Mouse (Mus musculus): ENCODE measurements around the gene Rnf114. TPM values are rescaled to one million over a fixed set of nuclear protein-coding genes. Genes with fewer than 3 reads are reported as not detected.

Gene Rnf114
- polyA plus RNA-seq, 1 experiment = 102 TPM

DNA sequence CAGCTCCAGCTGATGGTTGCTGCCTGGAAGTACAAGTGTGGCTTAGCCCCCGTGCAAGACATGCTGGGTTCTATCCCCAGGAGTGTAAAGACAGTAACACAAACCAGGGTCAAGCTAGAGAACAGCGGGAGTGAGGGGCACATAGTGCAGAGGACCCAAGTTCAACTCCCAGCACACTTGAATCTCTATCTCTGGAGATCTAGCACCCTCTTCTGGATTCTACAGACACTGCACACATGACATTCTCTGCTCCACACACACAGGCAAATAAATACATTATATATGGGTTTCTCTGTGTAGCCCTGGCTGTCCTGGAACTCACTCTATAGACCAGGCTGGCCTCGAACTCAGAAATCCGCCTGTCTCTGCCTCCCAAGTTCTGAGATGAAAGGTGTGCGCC is 20.5 kb downstream of the Rnf114 start:
- TF ChIP-seq POLR2A (IDR thresholded peaks at IDR 0.05; ENCODE audit: extremely low read depth, insufficient read depth, low read length) = no peak
- peak; percentile 27; the same call in 1 of the 2 replicates for TF ChIP-seq CTCF (IDR thresholded peaks at IDR 0.05; ENCODE audit: extremely low read depth, insufficient read depth, low read length)
- H3K4me3 ChIP-seq (ENCODE audit: insufficient read depth, low read length) = no peak overlapping the region
- H3K4me1 ChIP-seq (ENCODE audit: control insufficient read depth, insufficient read depth, low read length) = peaks cover 4% of the 10 kb centered on the region
- H3K27ac ChIP-seq (ENCODE audit: insufficient read depth, low read length) = no peak overlapping the region

GRCm38 (mm10) chr2:167514641-167515040 is 22.2 kb downstream of the Rnf114 start:
- Histone ChIP-seq H3K4me1 (ENCODE audit: control insufficient read depth, insufficient read depth, low read length) (peaks cover 4% of the 10 kb centered on the region), H3K4me3 (ENCODE audit: insufficient read depth, low read length) (no peak overlapping the region), H3K27ac (ENCODE audit: insufficient read depth, low read length) (no peak overlapping the region)
- no peak for TF ChIP-seq CTCF (IDR thresholded peaks at IDR 0.05; ENCODE audit: extremely low read depth, insufficient read depth, low read length)
- no peak for TF ChIP-seq POLR2A (IDR thresholded peaks at IDR 0.05; ENCODE audit: extremely low read depth, insufficient read depth, low read length)

GRCm38 (mm10) chr2:167515688-167516087 is 23.2 kb downstream of the Rnf114 start:
- no peak for TF ChIP-seq POLR2A (IDR thresholded peaks at IDR 0.05; ENCODE audit: extremely low read depth, insufficient read depth, low read length)
- TF ChIP-seq CTCF (IDR thresholded peaks at IDR 0.05; ENCODE audit: extremely low read depth, insufficient read depth, low read length) = no peak
- Histone ChIP-seq H3K4me3 (ENCODE audit: insufficient read depth, low read length) (no peak overlapping the region), H3K4me1 (ENCODE audit: control insufficient read depth, insufficient read depth, low read length) (no peaks in the 10 kb centered on the region), H3K27ac (ENCODE audit: insufficient read depth, low read length) (no peak overlapping the region)

- Histone ChIP-seq H3K4me3 (ENCODE audit: insufficient read depth, low read length) (no peak overlapping the region), H3K27ac (ENCODE audit: insufficient read depth, low read length) (no peak overlapping the region)
Observed at GRCm38 (mm10) chr2:167519606-167520252, 27.3 kb downstream of the Rnf114 start.

GRCm38 (mm10) chr2:167528278-167528677 is 35.8 kb downstream of the Rnf114 start:
- H3K27ac ChIP-seq (ENCODE audit: insufficient read depth, low read length) = no peak overlapping the region
- H3K4me1 ChIP-seq (ENCODE audit: control insufficient read depth, insufficient read depth, low read length) = no peaks in the 10 kb centered on the region
- TF ChIP-seq POLR2A (IDR thresholded peaks at IDR 0.05; ENCODE audit: extremely low read depth, insufficient read depth, low read length) (no peak), CTCF (IDR thresholded peaks at IDR 0.05; ENCODE audit: extremely low read depth, insufficient read depth, low read length) (peak; percentile 70)

More at GRCm38 (mm10) chr2:167519606-167520252, 27.3 kb downstream of the Rnf114 start:
- H3K4me1 ChIP-seq (ENCODE audit: control insufficient read depth, insufficient read depth, low read length) = no peaks in the 10 kb centered on the region
- TF ChIP-seq POLR2A (IDR thresholded peaks at IDR 0.05; ENCODE audit: extremely low read depth, insufficient read depth, low read length) (no peak), CTCF (IDR thresholded peaks at IDR 0.05; ENCODE audit: extremely low read depth, insufficient read depth, low read length) (0 out of 2 replicates have a peak, but pooled peaks have one; percentile 7)

DNA sequence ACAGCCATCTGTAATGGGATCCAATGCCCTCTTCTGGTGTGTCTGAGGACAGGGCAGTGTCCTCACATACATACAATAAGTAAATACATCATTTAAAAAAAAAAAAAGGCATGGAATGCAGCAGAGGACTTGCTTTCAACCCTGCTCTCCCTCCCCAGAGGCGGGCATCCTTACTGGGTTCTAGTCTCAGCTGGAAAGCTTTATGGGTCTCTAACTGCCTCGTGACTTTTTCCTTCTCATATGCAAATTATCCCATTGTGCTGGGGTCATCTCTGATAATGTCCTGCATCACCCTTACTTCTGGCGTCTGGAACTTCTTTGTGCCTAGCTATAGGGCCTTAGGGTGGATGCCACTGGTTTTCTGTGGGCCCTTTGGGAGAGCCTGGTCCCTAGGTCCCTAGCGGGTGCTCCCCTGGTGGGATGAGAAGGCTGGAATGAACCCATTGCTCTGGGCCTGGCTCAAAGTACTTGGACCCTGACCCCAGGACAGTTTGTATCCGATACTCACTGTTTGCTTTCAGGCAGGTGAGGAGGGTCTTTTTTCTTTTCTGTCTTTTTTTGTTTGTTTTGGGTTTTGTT is 37.6 kb downstream of the Rnf114 start:
- no peak overlapping the region for H3K27ac ChIP-seq (ENCODE audit: insufficient read depth, low read length)
- H3K4me3 ChIP-seq (ENCODE audit: insufficient read depth, low read length) = no peak overlapping the region
- TF ChIP-seq CTCF (IDR thresholded peaks at IDR 0.05; ENCODE audit: extremely low read depth, insufficient read depth, low read length) (no peak), POLR2A (IDR thresholded peaks at IDR 0.05; ENCODE audit: extremely low read depth, insufficient read depth, low read length) (no peak)
- H3K4me1 ChIP-seq (ENCODE audit: control insufficient read depth, insufficient read depth, low read length) = no peaks in the 10 kb centered on the region

More at GRCm38 (mm10) chr2:167528278-167528677, 35.8 kb downstream of the Rnf114 start:
- H3K4me3 ChIP-seq (ENCODE audit: insufficient read depth, low read length) = no peak overlapping the region

GRCm38 (mm10) chr2:167530536-167530935 is 38.1 kb downstream of the Rnf114 start:
- H3K4me1 ChIP-seq (ENCODE audit: control insufficient read depth, insufficient read depth, low read length) = no peaks in the 10 kb centered on the region
- H3K27ac ChIP-seq (ENCODE audit: insufficient read depth, low read length) = no peak overlapping the region
- no peak for TF ChIP-seq POLR2A (IDR thresholded peaks at IDR 0.05; ENCODE audit: extremely low read depth, insufficient read depth, low read length)
- TF ChIP-seq CTCF (IDR thresholded peaks at IDR 0.05; ENCODE audit: extremely low read depth, insufficient read depth, low read length) = no peak
- no peak overlapping the region for H3K4me3 ChIP-seq (ENCODE audit: insufficient read depth, low read length)

- no peaks in the 10 kb centered on the region for H3K4me1 ChIP-seq (ENCODE audit: control insufficient read depth, insufficient read depth, low read length)
- no peak overlapping the region for H3K27ac ChIP-seq (ENCODE audit: insufficient read depth, low read length)
- peak; percentile 81 for TF ChIP-seq CTCF (IDR thresholded peaks at IDR 0.05; ENCODE audit: extremely low read depth, insufficient read depth, low read length)
- TF ChIP-seq POLR2A (IDR thresholded peaks at IDR 0.05; ENCODE audit: extremely low read depth, insufficient read depth, low read length) = no peak
- H3K4me3 ChIP-seq (ENCODE audit: insufficient read depth, low read length) = no peak overlapping the region
Observed at GRCm38 (mm10) chr2:167532131-167532530, 39.7 kb downstream of the Rnf114 start.

DNA sequence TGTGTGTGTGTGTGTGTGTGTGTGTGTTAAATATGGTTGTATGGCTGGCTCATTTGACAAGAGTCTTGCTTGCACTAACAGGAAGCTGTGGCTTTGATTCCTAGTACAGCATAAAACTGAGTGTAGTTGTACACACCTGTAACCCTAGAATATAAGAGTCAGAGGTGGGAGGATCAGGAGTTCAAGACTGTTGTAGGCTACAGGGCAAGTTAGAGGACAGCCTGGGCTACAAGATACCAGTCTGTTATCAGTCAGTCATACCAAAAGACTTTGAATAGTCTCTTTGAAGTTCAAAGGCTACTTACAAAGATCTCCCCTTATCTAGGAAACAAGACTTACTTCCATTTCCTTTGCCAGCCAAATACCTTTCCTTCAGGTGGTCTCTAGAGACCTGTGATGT is 41.4 kb downstream of the Rnf114 start:
- no peak overlapping the region for H3K4me3 ChIP-seq (ENCODE audit: insufficient read depth, low read length)
- TF ChIP-seq CTCF (IDR thresholded peaks at IDR 0.05; ENCODE audit: extremely low read depth, insufficient read depth, low read length) = no peak
- no peak for TF ChIP-seq POLR2A (IDR thresholded peaks at IDR 0.05; ENCODE audit: extremely low read depth, insufficient read depth, low read length)
- no peaks in the 10 kb centered on the region for H3K4me1 ChIP-seq (ENCODE audit: control insufficient read depth, insufficient read depth, low read length)
- no peak overlapping the region for H3K27ac ChIP-seq (ENCODE audit: insufficient read depth, low read length)

Data from cortical plate, adult 2 months (tissue).